ENCODE assay signal across 9 mouse cellular contexts in the genomic region with DNA sequence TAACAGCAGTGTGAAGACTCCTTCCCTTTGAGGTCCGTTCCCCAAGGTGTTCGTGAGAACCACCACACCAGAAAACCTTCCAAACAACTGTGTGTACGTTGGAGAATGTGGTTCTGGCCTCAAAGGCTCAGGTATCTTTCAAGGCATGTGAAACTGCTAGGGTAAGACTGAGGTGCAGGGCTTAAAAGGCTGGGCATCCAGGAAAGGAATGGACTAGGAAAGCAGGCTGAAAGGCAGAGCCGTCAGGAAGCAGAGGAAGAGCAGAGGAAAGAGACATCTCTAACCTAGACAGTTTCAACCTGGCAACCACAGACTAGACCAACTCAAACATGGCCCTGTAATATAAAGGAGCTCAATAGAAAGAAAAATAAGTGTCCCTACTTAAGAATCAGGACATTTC. TPM values are rescaled to one million over a fixed set of nuclear protein-coding genes. Genes with fewer than 3 reads are reported as not detected.
DNase-seq lines count a peak whose midpoint lies in the region; ATAC-seq and TF ChIP-seq lines count a peak whose summit lies in the region.
"Had no signal": no experiment of that assay in that cellular context is flagged by ENCODE, and none has a peak within 500 bp of the region (broad histone marks: within the 10 kb centered on the region; RNA-seq: fewer than 3 reads in every experiment).

No protein-coding gene starts in this region.

- no peak overlapping the region for H3K27ac ChIP-seq in kidney, postnatal 0 days
- no peak overlapping the region for H3K27ac ChIP-seq in kidney, adult 2 months (ENCODE audit: insufficient read depth, low read depth, low read length)
- no peak overlapping the region for H3K27ac ChIP-seq in embryonic facial prominence, embryonic 14.5 days (replicated peaks; ENCODE audit: low read depth, low read length)
- no peak overlapping the region for H3K27ac ChIP-seq in midbrain, embryonic 15.5 days

- TF ChIP-seq CTCF in kidney, postnatal 0 days (IDR thresholded peaks at IDR 0.05; ENCODE audit: low read depth): no peak
- TF ChIP-seq CTCF in kidney, adult 2 months (conservative IDR thresholded peaks at IDR 0.05; ENCODE audit: insufficient read depth, insufficient read length, low read depth, low read length): no peak

- ATAC-seq in kidney, postnatal 0 days (replicated peaks; ENCODE audit: low FRiP score, low read depth): no peak
- ATAC-seq in embryonic facial prominence, embryonic 14.5 days (ENCODE audit: low read depth): no peak
- no peak for ATAC-seq in midbrain, embryonic 15.5 days (replicated peaks)
- ATAC-seq: Patski had no signal

- H3K36me3 ChIP-seq in kidney, postnatal 0 days (ENCODE audit: insufficient read depth, low read length): 0 out of 2 replicates have a peak, but pooled peaks cover 3% of the 10 kb centered on the region
- no peaks in the 10 kb centered on the region for H3K36me3 ChIP-seq in kidney, adult 2 months (ENCODE audit: control insufficient read depth, insufficient read depth, low read length)
- peaks cover 19% of the 10 kb centered on the region; the same call in 1 of the 2 replicates for H3K36me3 ChIP-seq in embryonic facial prominence, embryonic 14.5 days (ENCODE audit: control insufficient read depth, insufficient read depth, low read length)
- H3K36me3 ChIP-seq in midbrain, embryonic 15.5 days (replicated peaks): no peaks in the 10 kb centered on the region

- no peak overlapping the region for H3K9ac ChIP-seq in kidney, postnatal 0 days (ENCODE audit: low read depth, low read length)
- H3K9ac ChIP-seq in embryonic facial prominence, embryonic 14.5 days (ENCODE audit: low read depth, low read length): peak overlapping the region; percentile 87
- no peak overlapping the region for H3K9ac ChIP-seq in midbrain, embryonic 15.5 days

- H3K4me3 ChIP-seq in kidney, postnatal 0 days (replicated peaks; ENCODE audit: low read depth, low read length): peak overlapping the region; percentile 85
- no peak overlapping the region for H3K4me3 ChIP-seq in kidney, adult 2 months (ENCODE audit: insufficient read depth, low read depth, low read length)
- 0 out of 2 replicates have a peak overlapping the region, but pooled peaks have one; percentile 91 for H3K4me3 ChIP-seq in embryonic facial prominence, embryonic 14.5 days (ENCODE audit: low read depth, low read length)
- no peak overlapping the region for H3K4me3 ChIP-seq in midbrain, embryonic 15.5 days

- H3K27me3 ChIP-seq in kidney, postnatal 0 days (ENCODE audit: insufficient read depth, low read length): no peaks in the 10 kb centered on the region
- H3K27me3 ChIP-seq in kidney, adult 2 months (replicated peaks; ENCODE audit: control insufficient read depth, insufficient read depth, low read length): no peaks in the 10 kb centered on the region
- H3K27me3 ChIP-seq in embryonic facial prominence, embryonic 14.5 days (replicated peaks; ENCODE audit: control insufficient read depth, insufficient read depth, low read length): no peaks in the 10 kb centered on the region
- no peaks in the 10 kb centered on the region for H3K27me3 ChIP-seq in midbrain, embryonic 15.5 days (replicated peaks)
- H3K27me3 ChIP-seq: Patski had no signal

- TF ChIP-seq POLR2A in kidney, adult 2 months (IDR thresholded peaks at IDR 0.05; ENCODE audit: low read depth, low read length): no peak

- H3K4me1 ChIP-seq in kidney, postnatal 0 days (replicated peaks; ENCODE audit: insufficient read depth, low read length): peaks cover 5% of the 10 kb centered on the region
- peaks cover 28% of the 10 kb centered on the region for H3K4me1 ChIP-seq in kidney, adult 2 months (ENCODE audit: control insufficient read depth, insufficient read depth, low read length)
- H3K4me1 ChIP-seq in embryonic facial prominence, embryonic 14.5 days (ENCODE audit: control insufficient read depth, insufficient read depth, low read length): peaks cover 16% of the 10 kb centered on the region
- peaks cover 24% of the 10 kb centered on the region for H3K4me1 ChIP-seq in midbrain, embryonic 15.5 days

- no peaks in the 10 kb centered on the region for H3K9me3 ChIP-seq in kidney, postnatal 0 days (replicated peaks; ENCODE audit: low read length)
- no peaks in the 10 kb centered on the region for H3K9me3 ChIP-seq in embryonic facial prominence, embryonic 14.5 days (ENCODE audit: control insufficient read depth, low read length)
- H3K9me3 ChIP-seq in midbrain, embryonic 15.5 days: no peaks in the 10 kb centered on the region

- WGBS in kidney, postnatal 0 days: 73% methylated on average over 4 of the region's 4 CpGs
- 76% methylated on average over 4 of the region's 4 CpGs for WGBS in kidney, adult 2 months
- WGBS in embryonic facial prominence, embryonic 14.5 days: 72% methylated on average over 4 of the region's 4 CpGs
- WGBS in midbrain, embryonic 15.5 days: 81% methylated on average over 4 of the region's 4 CpGs

- H3K4me2 ChIP-seq in kidney, postnatal 0 days (ENCODE audit: low read length): peak overlapping the region; percentile 75
- H3K4me2 ChIP-seq in embryonic facial prominence, embryonic 14.5 days (ENCODE audit: low read depth, low read length): peak overlapping the region; percentile 82
- H3K4me2 ChIP-seq in midbrain, embryonic 15.5 days: peak overlapping the region; percentile 76

- DNase-seq in kidney, postnatal 0 days (ENCODE audit: low spot score): no peak
- no peak for DNase-seq in kidney, adult 2 months
- DNase-seq in embryonic facial prominence, embryonic 14.5 days (ENCODE audit: low spot score): no peak
- DNase-seq in induced T-regulatory cell, adult 2 months (ENCODE audit: low read depth): peak; percentile 53
- DNase-seq in ovary, adult 18-20 months (ENCODE audit: low spot score): no peak
- no peak for DNase-seq in left cerebral cortex, adult 8-10 months (ENCODE audit: low spot score in 2 of 2)
- no peak for DNase-seq in right cerebral cortex, postnatal 14 days

RNA-seq across cellular contexts. Expression of a gene that starts 1.4 kb away (rescaled TPM):
- 37.6 and 41.1 TPM in 2 replicates for polyA plus RNA-seq in kidney, postnatal 0 days (2015; fragmentation: Nextera tagmentation; extraction: Ambion mirVana)
- 29.0 and 34.4 TPM in 2 replicates for polyA plus RNA-seq in kidney, adult 2 months (2012; rRNA removed)
- 39.7 and 41.3 TPM in 2 replicates for polyA plus RNA-seq in embryonic facial prominence, embryonic 14.5 days (2014; fragmentation: Nextera tagmentation; extraction: Ambion mirVana)
- 22.3 and 24.2 TPM in 2 replicates for polyA plus RNA-seq in midbrain, embryonic 15.5 days (2015; fragmentation: Nextera tagmentation; extraction: Ambion mirVana)
- 10 to 100 TPM; 21.1 to 24.9 (median 21.9) TPM for total RNA-seq in left cerebral cortex, adult 8-10 months (2022)

RNA-seq across cellular contexts. Expression of a gene that starts 52.3 kb away (rescaled TPM):
- polyA plus RNA-seq in kidney, postnatal 0 days (2015; fragmentation: Nextera tagmentation; extraction: Ambion mirVana): 27.2 and 28.4 TPM in 2 replicates
- 2.4 and 5.1 TPM in 2 replicates for polyA plus RNA-seq in kidney, adult 2 months (2012; rRNA removed)
- 20.1 and 23.5 TPM in 2 replicates for polyA plus RNA-seq in embryonic facial prominence, embryonic 14.5 days (2014; fragmentation: Nextera tagmentation; extraction: Ambion mirVana)
- polyA plus RNA-seq in midbrain, embryonic 15.5 days (2015; fragmentation: Nextera tagmentation; extraction: Ambion mirVana): 9.7 and 13.3 TPM in 2 replicates
- 10 to 100 TPM; 21.0 to 35.3 (median 28.7) TPM for total RNA-seq in left cerebral cortex, adult 8-10 months (2022)

Comparison
In these comparisons a context has a peak if more than half of its experiments do, and no peak if none do; other contexts are left out.
1. H3K4me3 ChIP-seq: peak in kidney, postnatal 0 days (single experiment) and embryonic facial prominence, embryonic 14.5 days (single experiment); none in kidney, adult 2 months (single experiment) and midbrain, embryonic 15.5 days (single experiment).
2. Peak in every context shown above with its lines, with median percentiles within 50 percentile points of each other: H3K4me2 ChIP-seq.